In the genomic region with DNA sequence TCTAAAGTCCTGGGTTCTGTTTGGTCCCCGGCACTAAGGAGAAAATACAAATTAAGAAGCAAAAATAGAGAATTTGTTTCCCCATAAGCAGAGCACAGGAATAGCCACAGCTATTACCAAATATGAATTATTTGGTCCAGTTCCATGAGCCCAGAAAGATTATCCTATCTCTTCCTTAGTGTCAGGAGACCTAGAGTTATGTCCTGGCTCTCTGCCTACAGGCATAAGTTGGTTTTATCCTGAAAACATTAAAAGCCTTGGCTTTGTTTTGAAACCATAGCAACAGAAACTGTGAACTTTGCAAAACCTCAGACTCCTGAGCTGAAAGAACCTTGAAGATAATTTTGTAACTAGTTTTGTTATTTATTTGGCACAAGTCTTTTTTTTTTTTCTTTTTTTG, we compare ENCODE assay signal across 12 mouse cellular contexts. TPM values are rescaled to one million over a fixed set of nuclear protein-coding genes. Genes with fewer than 3 reads are reported as not detected.
DNase-seq lines count a peak whose midpoint lies in the region; ATAC-seq and TF ChIP-seq lines count a peak whose summit lies in the region.
"Had no signal": no experiment of that assay in that cellular context is flagged by ENCODE, and none has a peak within 500 bp of the region (broad histone marks: within the 10 kb centered on the region; RNA-seq: fewer than 3 reads in every experiment).

No protein-coding gene starts in this region.

- no peak overlapping the region for H3K4me3 ChIP-seq in heart, embryonic 12.5 days
- H3K4me3 ChIP-seq in lung, embryonic 14.5 days (ENCODE audit: low read depth, low read length): no peak overlapping the region
- no peak overlapping the region for H3K4me3 ChIP-seq in MEL (ENCODE audit: control insufficient read depth in 1 of 2, insufficient read depth in 1 of 2, low read depth in 2 of 2, low read length in 2 of 2)
- H3K4me3 ChIP-seq: embryonic facial prominence, embryonic 12.5 days; left cerebral cortex, adult 2 months had no signal

- intact Hi-C loops in heart, postnatal 36 days (cut with DNase I): no loop called here

- TF ChIP-seq POLR2A in MEL (IDR thresholded peaks at IDR 0.05; ENCODE audit: control insufficient read depth in 1 of 2, insufficient read depth in 1 of 2, low read depth in 1 of 2, low read length in 2 of 2, poor library complexity in 1 of 2): no peak
- TF ChIP-seq POLR2A in brain, embryonic 14.5 days (IDR thresholded peaks at IDR 0.05; ENCODE audit: borderline replicate concordance, extremely low read depth, insufficient read depth, insufficient read length, poor library complexity, severe bottlenecking): no peak

- peak overlapping the region; percentile 27; the same call in 1 of the 2 replicates for H3K27ac ChIP-seq in heart, embryonic 12.5 days (ENCODE audit: poor library complexity, severe bottlenecking)
- H3K27ac ChIP-seq in lung, embryonic 14.5 days (ENCODE audit: low read depth): peak overlapping the region; percentile 42; the same call in 1 of the 2 replicates
- H3K27ac ChIP-seq in MEL (ENCODE audit: control insufficient read depth, low read depth, low read length): no peak overlapping the region
- H3K27ac ChIP-seq: embryonic facial prominence, embryonic 12.5 days; left cerebral cortex, adult 2 months had no signal

- no peak for TF ChIP-seq RAD21 in MEL (IDR thresholded peaks at IDR 0.05; ENCODE audit: low read depth, low read length)

- H3K4me1 ChIP-seq in heart, embryonic 12.5 days (replicated peaks): 0 out of 2 replicates have a peak, but pooled peaks cover 8% of the 10 kb centered on the region
- 0 out of 2 replicates have a peak, but pooled peaks cover 4% of the 10 kb centered on the region for H3K4me1 ChIP-seq in lung, embryonic 14.5 days (ENCODE audit: insufficient read depth)
- peaks cover 3 to 8% of the 10 kb centered on the region in 2 experiments; a peak in 3 of 4 replicates for H3K4me1 ChIP-seq in MEL (ENCODE audit: control insufficient read depth in 1 of 2, insufficient read depth in 2 of 2, low read length in 2 of 2)

- no peak overlapping the region for H3K4me2 ChIP-seq in heart, embryonic 12.5 days
- no peak overlapping the region for H3K4me2 ChIP-seq in lung, embryonic 14.5 days
- H3K4me2 ChIP-seq: embryonic facial prominence, embryonic 12.5 days; heart, embryonic 11.5 days had no signal

- TF ChIP-seq EP300 in MEL (IDR thresholded peaks at IDR 0.05; ENCODE audit: low read depth in 1 of 2, low read length in 2 of 2): no peak

- no peak for DNase-seq in heart, postnatal 36 days
- peak; percentile 90 for DNase-seq in lung, embryonic 14.5 days
- no peak for DNase-seq in lung, postnatal 14 days
- peak; percentile 31 for DNase-seq in MEL (ENCODE audit: low read depth, low spot score)
- DNase-seq in brain, embryonic 14.5 days (ENCODE audit: low read depth): peak; percentile 30
- DNase-seq in spleen, adult 18-20 months: no peak
- no peak for DNase-seq in left cerebral cortex, adult 11 months (ENCODE audit: low spot score)
- DNase-seq: cerebellum, adult 8-10 months had no signal

- H3K27me3 ChIP-seq in heart, embryonic 12.5 days (replicated peaks): no peaks in the 10 kb centered on the region
- no peaks in the 10 kb centered on the region for H3K27me3 ChIP-seq in lung, embryonic 14.5 days (ENCODE audit: insufficient read depth, low read length)
- H3K27me3 ChIP-seq in MEL (ENCODE audit: control insufficient read depth in 1 of 2, insufficient read depth in 2 of 2, low read length in 2 of 2): no peaks in the 10 kb centered on the region
- H3K27me3 ChIP-seq: embryonic facial prominence, embryonic 12.5 days had no signal

- H3K36me3 ChIP-seq in heart, embryonic 12.5 days: no peaks in the 10 kb centered on the region; the same call in 1 of the 2 replicates
- H3K36me3 ChIP-seq in lung, embryonic 14.5 days (ENCODE audit: insufficient read depth): no peaks in the 10 kb centered on the region
- H3K36me3 ChIP-seq in MEL (ENCODE audit: control insufficient read depth in 1 of 2, insufficient read depth in 2 of 2, low read length in 2 of 2): peaks cover 0 to 14% of the 10 kb centered on the region in 2 experiments; a peak in 2 of 4 replicates
- H3K36me3 ChIP-seq: embryonic facial prominence, embryonic 12.5 days had no signal

- no peaks in the 10 kb centered on the region for H3K79me2 ChIP-seq in MEL (ENCODE audit: control insufficient read depth, insufficient read depth, low read length, poor library complexity)

- WGBS in heart, embryonic 12.5 days: 70% methylated on average over 1 of the region's 1 CpGs
- 50% methylated on average over 1 of the region's 1 CpGs for WGBS in lung, embryonic 14.5 days

- no peak overlapping the region for H3K9ac ChIP-seq in heart, embryonic 12.5 days
- no peak overlapping the region for H3K9ac ChIP-seq in lung, embryonic 14.5 days
- no peak overlapping the region for H3K9ac ChIP-seq in MEL (ENCODE audit: control insufficient read depth, low read depth, low read length, poor library complexity, severe bottlenecking)
- H3K9ac ChIP-seq: embryonic facial prominence, embryonic 12.5 days had no signal

- no peaks in the 10 kb centered on the region; the same call in 1 of the 2 replicates for H3K9me3 ChIP-seq in heart, embryonic 12.5 days (replicated peaks)
- H3K9me3 ChIP-seq in lung, embryonic 14.5 days (ENCODE audit: low read depth, low read length): no peaks in the 10 kb centered on the region
- H3K9me3 ChIP-seq in MEL (replicated peaks; ENCODE audit: insufficient read depth, low read length): no peaks in the 10 kb centered on the region
- H3K9me3 ChIP-seq: embryonic facial prominence, embryonic 12.5 days had no signal

- ATAC-seq in heart, embryonic 12.5 days (ENCODE audit: insufficient number of reproducible peaks, low FRiP score): no peak
- peak; percentile 87 for ATAC-seq in lung, embryonic 14.5 days (ENCODE audit: insufficient read depth)

- no peak for TF ChIP-seq CTCF in lung, embryonic 14.5 days (IDR thresholded peaks at IDR 0.05; ENCODE audit: low read depth)
- no peak for TF ChIP-seq CTCF in MEL (IDR thresholded peaks at IDR 0.05 in 2 of 3, conservative IDR thresholded peaks at IDR 0.05 in 1 of 3; ENCODE audit: control insufficient read depth in 1 of 3, insufficient read depth in 1 of 3, low read depth in 2 of 3, low read length in 3 of 3, poor library complexity in 1 of 3, severe bottlenecking in 1 of 3)
- no peak for TF ChIP-seq CTCF in brain, embryonic 14.5 days (IDR thresholded peaks at IDR 0.05; ENCODE audit: borderline replicate concordance, extremely low read depth, insufficient read depth, insufficient read length)

TF ChIP-seq in MEL, 35 proteins besides CTCF, POLR2A, EP300 and RAD21:
- TF ChIP-seq SMC3 (IDR thresholded peaks at IDR 0.05; ENCODE audit: low read depth, low read length): no peak
- TF ChIP-seq E2F4 (IDR thresholded peaks at IDR 0.05; ENCODE audit: borderline replicate concordance, low read depth, low read length): no peak
- no peak for TF ChIP-seq BHLHE40 (IDR thresholded peaks at IDR 0.05; ENCODE audit: borderline replicate concordance, low read depth, low read length)
- no peak for TF ChIP-seq USF2 (IDR thresholded peaks at IDR 0.05; ENCODE audit: borderline replicate concordance in 1 of 2, insufficient read depth in 1 of 2, low read depth in 1 of 2, low read length in 2 of 2)
- no peak for TF ChIP-seq ETS1 (IDR thresholded peaks at IDR 0.05; ENCODE audit: low read depth, low read length)
- TF ChIP-seq MAFK (IDR thresholded peaks at IDR 0.05; ENCODE audit: borderline replicate concordance, low read depth, low read length): no peak
- no peak for TF ChIP-seq ZC3H11A (IDR thresholded peaks at IDR 0.05; ENCODE audit: low read depth, low read length)
- no peak for TF ChIP-seq CHD1 (IDR thresholded peaks at IDR 0.05; ENCODE audit: low read depth, low read length)
- no peak for TF ChIP-seq MYC (IDR thresholded peaks at IDR 0.05; ENCODE audit: low read depth, low read length)
- TF ChIP-seq ZKSCAN1 (IDR thresholded peaks at IDR 0.05; ENCODE audit: low read depth, low read length): no peak
- no peak for TF ChIP-seq ZMIZ1 (IDR thresholded peaks at IDR 0.05; ENCODE audit: low read depth, low read length)
- TF ChIP-seq GABPA (IDR thresholded peaks at IDR 0.05; ENCODE audit: low read depth, low read length): no peak
- TF ChIP-seq MAZ (IDR thresholded peaks at IDR 0.05; ENCODE audit: low read depth, low read length): no peak
- TF ChIP-seq HCFC1 (IDR thresholded peaks at IDR 0.05; ENCODE audit: low read depth, low read length): no peak
- TF ChIP-seq MEF2A (IDR thresholded peaks at IDR 0.05; ENCODE audit: extremely low read depth, insufficient replicate concordance, low read depth, low read length, poor library complexity, severe bottlenecking): no peak
- TF ChIP-seq JUND (IDR thresholded peaks at IDR 0.05; ENCODE audit: low read depth, low read length): no peak

RNA-seq across cellular contexts. Expression of gene Dennd4c, which starts 31.2 kb away (rescaled TPM):
- polyA plus RNA-seq in heart, embryonic 12.5 days (2016; fragmentation: Nextera tagmentation; extraction: Ambion mirVana): 7.7 and 8.8 TPM in 2 replicates
- total RNA-seq in heart, postnatal 36 days (2021): 10 to 100 TPM; 31.0 to 37.9 TPM
- polyA plus RNA-seq in lung, embryonic 14.5 days (2014; fragmentation: Nextera tagmentation; extraction: Ambion mirVana): 11.3 and 13.6 TPM in 2 replicates
- 11.3 and 11.8 TPM in 2 replicates for total RNA-seq in MEL (2012; rRNA removed)
- polyA plus RNA-seq in MEL (2012; ENCODE audit: insufficient read depth in 1 of 2, insufficient read length in 2 of 2, low read depth in 1 of 2, low replicate concordance in 2 of 2, missing spikeins in 1 of 2): 10 to 100 TPM; 15.5 to 24.6 TPM
- polyA plus RNA-seq in brain, embryonic 14.5 days (2012; rRNA removed): 6.6 and 7.0 TPM in 2 replicates

RNA-seq across cellular contexts. Expression of gene Plin2, which starts 47.3 kb away (rescaled TPM):
- polyA plus RNA-seq in heart, embryonic 12.5 days (2016; fragmentation: Nextera tagmentation; extraction: Ambion mirVana): 54.1 and 59.3 TPM in 2 replicates
- total RNA-seq in heart, postnatal 36 days (2021): 100 to 1,000 TPM; 140 to 163 TPM
- 102 and 104 TPM in 2 replicates for polyA plus RNA-seq in lung, embryonic 14.5 days (2014; fragmentation: Nextera tagmentation; extraction: Ambion mirVana)
- total RNA-seq in MEL (2012; rRNA removed): 45.9 and 75.9 TPM in 2 replicates
- polyA plus RNA-seq in MEL (2012; ENCODE audit: insufficient read depth in 1 of 2, insufficient read length in 2 of 2, low read depth in 1 of 2, low replicate concordance in 2 of 2, missing spikeins in 1 of 2): 10 to 100 TPM in 1 of 2 experiments, not detected in 1; 92.2 TPM
- polyA plus RNA-seq in brain, embryonic 14.5 days (2012; rRNA removed): 43.6 and 49.0 TPM in 2 replicates

Comparison
In these comparisons a context has a peak if more than half of its experiments do, and no peak if none do; other contexts are left out.
1. DNase-seq: peak in lung, embryonic 14.5 days (single experiment), MEL (single experiment) and brain, embryonic 14.5 days (single experiment); none in heart, postnatal 36 days (0 of 2), lung, postnatal 14 days (single experiment), spleen, adult 18-20 months (0 of 2) and left cerebral cortex, adult 11 months (single experiment).